Mouse (Mus musculus): ENCODE data around the gene Impdh2. TPM values are rescaled to one million over a fixed set of nuclear protein-coding genes. Genes with fewer than 3 reads are reported as not detected.

The Impdh2 gene
- polyA plus RNA-seq, 1 experiment from 2014 or later: 173 TPM

DNA sequence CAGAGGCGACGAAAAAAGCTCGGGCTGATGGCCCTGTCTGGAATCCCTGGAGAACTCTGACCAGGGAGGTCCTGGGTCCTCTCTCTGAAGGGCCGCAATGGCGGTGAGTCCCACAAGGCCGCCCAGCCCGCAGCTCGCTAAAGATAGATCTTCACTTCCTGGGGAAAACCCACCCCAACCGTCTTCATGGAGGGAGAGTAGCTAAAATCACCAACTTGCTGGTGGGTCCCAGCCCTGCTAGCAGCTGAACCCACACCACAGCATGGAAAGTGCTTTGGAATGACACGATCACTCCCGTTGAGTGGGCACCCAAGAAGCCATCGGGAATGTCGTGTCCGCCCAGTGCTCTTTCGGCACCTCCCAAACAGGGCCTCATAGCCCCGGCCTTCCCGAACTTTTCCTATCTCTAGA is 8.4 kb downstream of the Impdh2 start:
- H3K27ac ChIP-seq (ENCODE audit: low read length): peak overlapping the region; percentile 98
- H3K9me3 ChIP-seq (ENCODE audit: control insufficient read depth, low read length): no peaks in the 10 kb centered on the region
- no peaks in the 10 kb centered on the region for H3K27me3 ChIP-seq (replicated peaks; ENCODE audit: control insufficient read depth, insufficient read depth, low read length)
- peak overlapping the region; percentile 98 for H3K4me2 ChIP-seq (ENCODE audit: low read depth, low read length)
- 73% methylated on average over 17 of the region's 17 CpGs for WGBS
- ATAC-seq: no peak
- peak overlapping the region; percentile 82 for H3K4me3 ChIP-seq (ENCODE audit: low read length)
- H3K36me3 ChIP-seq (ENCODE audit: control insufficient read depth, insufficient read depth, low read length): peaks cover 16% of the 10 kb centered on the region
- peaks cover 31% of the 10 kb centered on the region for H3K4me1 ChIP-seq (ENCODE audit: control insufficient read depth, insufficient read depth, low read length)
- H3K9ac ChIP-seq (ENCODE audit: low read depth, low read length): peak overlapping the region; percentile 89

- 6% methylated on average over 42 of the region's 42 CpGs for WGBS
- peak; percentile 61 for ATAC-seq
- peaks cover 12% of the 10 kb centered on the region for H3K36me3 ChIP-seq (ENCODE audit: control insufficient read depth, insufficient read depth, low read length)
- peaks cover 34% of the 10 kb centered on the region for H3K4me1 ChIP-seq (ENCODE audit: control insufficient read depth, insufficient read depth, low read length)
- H3K9me3 ChIP-seq (ENCODE audit: control insufficient read depth, low read length): no peaks in the 10 kb centered on the region
- no peaks in the 10 kb centered on the region for H3K27me3 ChIP-seq (replicated peaks; ENCODE audit: control insufficient read depth, insufficient read depth, low read length)
- H3K9ac ChIP-seq (ENCODE audit: low read depth, low read length): peak within 1 kb of the TSS; percentile 73
- H3K27ac ChIP-seq (ENCODE audit: low read length): peak within 1 kb of the TSS; percentile 98
- peak within 1 kb of the TSS; percentile 98 for H3K4me2 ChIP-seq (ENCODE audit: low read depth, low read length)
- peak within 1 kb of the TSS; percentile 82 for H3K4me3 ChIP-seq (ENCODE audit: low read length)
These were observed 9.5 kb downstream of the Impdh2 start, which contains the start of gene Dalrd3 for GRCm38 (mm10) chr9:108569381-108570206. Gene Dalrd3 (plus strand): TSS chr9:108569886.

DNA sequence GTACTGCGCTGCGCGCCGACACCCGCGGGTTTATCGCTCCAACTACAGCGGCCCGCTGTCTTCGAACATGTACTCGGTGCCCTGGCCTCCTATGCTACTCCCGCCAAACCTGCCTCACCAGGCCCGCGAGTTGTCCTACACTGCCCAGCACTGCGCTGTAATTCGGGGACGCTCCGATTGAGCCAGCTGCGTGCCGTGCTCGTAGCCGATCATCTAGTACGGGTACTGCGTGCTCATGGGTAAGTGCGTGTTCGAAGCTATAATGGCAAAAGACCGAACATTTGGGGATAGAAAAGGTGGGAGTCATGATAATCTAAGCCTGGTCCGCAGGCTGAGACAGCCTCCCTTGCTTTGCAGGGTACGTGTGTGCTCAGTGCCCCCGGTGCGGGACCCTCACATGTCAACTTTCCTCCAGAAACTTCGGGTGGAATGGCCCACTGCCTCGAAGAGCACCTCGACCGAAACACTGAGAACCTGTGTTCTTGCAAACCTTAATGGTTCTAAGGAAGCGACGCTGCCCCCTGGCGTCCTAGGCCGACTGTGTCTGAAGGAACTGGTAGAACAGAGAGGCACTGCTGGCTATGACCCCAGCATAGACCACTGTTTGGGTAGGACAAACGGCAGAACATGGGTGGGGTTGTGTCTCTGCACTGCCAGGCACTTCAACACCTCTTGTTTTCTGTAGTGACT is 10.3 kb downstream of the Impdh2 start:
- Histone ChIP-seq H3K9me3 (ENCODE audit: control insufficient read depth, low read length) (no peaks in the 10 kb centered on the region), H3K4me1 (ENCODE audit: control insufficient read depth, insufficient read depth, low read length) (peaks cover 34% of the 10 kb centered on the region), H3K27ac (ENCODE audit: low read length) (peak overlapping the region; percentile 57), H3K27me3 (replicated peaks; ENCODE audit: control insufficient read depth, insufficient read depth, low read length) (no peaks in the 10 kb centered on the region), H3K9ac (ENCODE audit: low read depth, low read length) (peak overlapping the region; percentile 73), H3K4me3 (ENCODE audit: low read length) (peak overlapping the region; percentile 71), H3K4me2 (ENCODE audit: low read depth, low read length) (peak overlapping the region; percentile 98), H3K36me3 (ENCODE audit: control insufficient read depth, insufficient read depth, low read length) (peaks cover 13% of the 10 kb centered on the region)
- peak; percentile 13 for ATAC-seq
- 1% methylated on average over 40 of the region's 40 CpGs for WGBS

- no peak overlapping the region for H3K9ac ChIP-seq (ENCODE audit: low read depth, low read length)
- H3K9me3 ChIP-seq (ENCODE audit: control insufficient read depth, low read length): no peaks in the 10 kb centered on the region
- peaks cover 19% of the 10 kb centered on the region for H3K36me3 ChIP-seq (ENCODE audit: control insufficient read depth, insufficient read depth, low read length)
- no peak overlapping the region for H3K27ac ChIP-seq (ENCODE audit: low read length)
- no peaks in the 10 kb centered on the region for H3K27me3 ChIP-seq (replicated peaks; ENCODE audit: control insufficient read depth, insufficient read depth, low read length)
- 91% methylated on average over 16 of the region's 16 CpGs for WGBS
- H3K4me1 ChIP-seq (ENCODE audit: control insufficient read depth, insufficient read depth, low read length): peaks cover 25% of the 10 kb centered on the region
- no peak overlapping the region for H3K4me3 ChIP-seq (ENCODE audit: low read length)
- no peak for ATAC-seq
- H3K4me2 ChIP-seq (ENCODE audit: low read depth, low read length): no peak overlapping the region
These were observed 11.4 kb downstream of the Impdh2 start for GRCm38 (mm10) chr9:108571401-108571973.

DNA sequence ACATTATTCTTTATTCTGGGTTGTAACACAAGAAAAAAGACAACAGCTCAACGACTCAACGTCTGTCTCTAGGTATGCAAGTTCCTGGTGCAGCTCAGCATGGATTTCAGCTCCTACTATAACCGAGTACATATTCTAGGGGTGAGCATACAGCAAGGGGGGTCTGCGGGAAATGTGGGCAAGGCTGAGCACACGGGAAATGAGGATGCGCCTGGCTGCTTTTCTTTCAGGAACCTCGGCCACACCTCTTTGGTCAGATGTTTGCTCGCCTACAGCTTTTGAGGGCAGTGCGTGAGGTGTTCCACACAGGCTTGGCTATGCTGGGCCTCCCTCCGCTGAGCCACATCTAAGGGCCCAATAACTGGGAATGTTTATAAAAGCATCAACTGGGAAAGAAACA is 12.2 kb downstream of the Impdh2 start:
- Histone ChIP-seq H3K9me3 (ENCODE audit: control insufficient read depth, low read length) (no peaks in the 10 kb centered on the region), H3K4me3 (ENCODE audit: low read length) (no peak overlapping the region), H3K36me3 (ENCODE audit: control insufficient read depth, insufficient read depth, low read length) (peaks cover 19% of the 10 kb centered on the region), H3K27me3 (replicated peaks; ENCODE audit: control insufficient read depth, insufficient read depth, low read length) (no peaks in the 10 kb centered on the region), H3K4me2 (ENCODE audit: low read depth, low read length) (no peak overlapping the region), H3K9ac (ENCODE audit: low read depth, low read length) (no peak overlapping the region), H3K27ac (ENCODE audit: low read length) (no peak overlapping the region), H3K4me1 (ENCODE audit: control insufficient read depth, insufficient read depth, low read length) (peaks cover 33% of the 10 kb centered on the region)
- WGBS: 73% methylated on average over 10 of the region's 10 CpGs
- no peak for ATAC-seq

DNA sequence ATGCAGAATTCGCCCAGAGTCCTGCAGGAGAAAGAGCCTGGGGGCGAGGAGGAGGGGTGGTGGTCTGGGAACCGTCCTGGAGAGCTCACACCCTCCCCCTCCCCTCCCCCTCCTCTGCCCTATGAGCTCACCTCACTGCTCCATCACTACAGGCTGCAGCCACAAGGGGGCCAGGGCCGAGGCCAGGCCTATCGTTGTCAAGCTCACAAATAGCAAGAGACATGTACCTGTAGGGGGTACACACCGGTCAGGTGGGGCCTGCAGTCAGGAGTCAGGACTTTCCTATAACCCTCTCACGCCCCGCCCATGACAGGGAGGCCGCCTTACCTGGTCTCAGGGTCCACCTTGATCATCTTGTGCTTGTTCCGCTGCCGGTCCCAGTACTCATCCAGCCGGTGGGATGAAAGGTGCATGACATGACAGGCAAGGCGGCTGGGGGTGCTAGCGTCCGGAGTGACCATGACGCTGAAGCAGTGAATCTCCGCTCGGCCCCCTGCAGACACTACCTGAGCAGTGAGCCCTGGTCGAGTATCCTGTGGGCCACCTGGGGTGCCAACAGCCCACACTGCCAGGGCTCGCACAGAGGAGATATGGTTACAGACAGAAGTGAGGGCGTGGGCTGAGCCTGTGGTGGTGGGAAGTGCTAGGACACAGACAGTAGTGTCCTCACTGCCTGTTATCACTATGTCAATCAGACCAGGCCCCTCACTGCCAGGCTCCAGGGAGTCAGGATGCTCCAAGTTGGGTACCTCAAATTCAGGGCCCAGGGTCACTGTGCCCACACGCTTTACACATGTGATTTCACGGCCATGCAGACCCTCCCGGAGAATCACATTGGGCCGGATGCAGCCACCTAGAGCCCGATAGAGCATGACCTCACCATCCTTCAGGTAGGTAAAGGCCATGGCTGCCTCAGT is 13.9 kb downstream of the Impdh2 start:
- ATAC-seq: no peak
- peaks cover 19% of the 10 kb centered on the region for H3K36me3 ChIP-seq (ENCODE audit: control insufficient read depth, insufficient read depth, low read length)
- 55% methylated on average over 26 of the region's 26 CpGs for WGBS
- H3K27ac ChIP-seq (ENCODE audit: low read length): no peak overlapping the region
- H3K9ac ChIP-seq (ENCODE audit: low read depth, low read length): no peak overlapping the region
- H3K4me1 ChIP-seq (ENCODE audit: control insufficient read depth, insufficient read depth, low read length): peaks cover 34% of the 10 kb centered on the region
- no peaks in the 10 kb centered on the region for H3K9me3 ChIP-seq (ENCODE audit: control insufficient read depth, low read length)
- no peak overlapping the region for H3K4me3 ChIP-seq (ENCODE audit: low read length)
- H3K27me3 ChIP-seq (replicated peaks; ENCODE audit: control insufficient read depth, insufficient read depth, low read length): no peaks in the 10 kb centered on the region
- H3K4me2 ChIP-seq (ENCODE audit: low read depth, low read length): no peak overlapping the region

- no peak overlapping the region for H3K4me3 ChIP-seq (ENCODE audit: low read length)
- H3K4me2 ChIP-seq (ENCODE audit: low read depth, low read length): no peak overlapping the region
- WGBS: 88% methylated on average over 12 of the region's 12 CpGs
- H3K36me3 ChIP-seq (ENCODE audit: control insufficient read depth, insufficient read depth, low read length): peaks cover 19% of the 10 kb centered on the region
- H3K9ac ChIP-seq (ENCODE audit: low read depth, low read length): no peak overlapping the region
- H3K27ac ChIP-seq (ENCODE audit: low read length): no peak overlapping the region
- no peak for ATAC-seq
- no peaks in the 10 kb centered on the region for H3K9me3 ChIP-seq (ENCODE audit: control insufficient read depth, low read length)
- H3K4me1 ChIP-seq (ENCODE audit: control insufficient read depth, insufficient read depth, low read length): peaks cover 40% of the 10 kb centered on the region
- no peaks in the 10 kb centered on the region for H3K27me3 ChIP-seq (replicated peaks; ENCODE audit: control insufficient read depth, insufficient read depth, low read length)
These were observed 14.8 kb downstream of the Impdh2 start for GRCm38 (mm10) chr9:108574921-108575320.

DNA sequence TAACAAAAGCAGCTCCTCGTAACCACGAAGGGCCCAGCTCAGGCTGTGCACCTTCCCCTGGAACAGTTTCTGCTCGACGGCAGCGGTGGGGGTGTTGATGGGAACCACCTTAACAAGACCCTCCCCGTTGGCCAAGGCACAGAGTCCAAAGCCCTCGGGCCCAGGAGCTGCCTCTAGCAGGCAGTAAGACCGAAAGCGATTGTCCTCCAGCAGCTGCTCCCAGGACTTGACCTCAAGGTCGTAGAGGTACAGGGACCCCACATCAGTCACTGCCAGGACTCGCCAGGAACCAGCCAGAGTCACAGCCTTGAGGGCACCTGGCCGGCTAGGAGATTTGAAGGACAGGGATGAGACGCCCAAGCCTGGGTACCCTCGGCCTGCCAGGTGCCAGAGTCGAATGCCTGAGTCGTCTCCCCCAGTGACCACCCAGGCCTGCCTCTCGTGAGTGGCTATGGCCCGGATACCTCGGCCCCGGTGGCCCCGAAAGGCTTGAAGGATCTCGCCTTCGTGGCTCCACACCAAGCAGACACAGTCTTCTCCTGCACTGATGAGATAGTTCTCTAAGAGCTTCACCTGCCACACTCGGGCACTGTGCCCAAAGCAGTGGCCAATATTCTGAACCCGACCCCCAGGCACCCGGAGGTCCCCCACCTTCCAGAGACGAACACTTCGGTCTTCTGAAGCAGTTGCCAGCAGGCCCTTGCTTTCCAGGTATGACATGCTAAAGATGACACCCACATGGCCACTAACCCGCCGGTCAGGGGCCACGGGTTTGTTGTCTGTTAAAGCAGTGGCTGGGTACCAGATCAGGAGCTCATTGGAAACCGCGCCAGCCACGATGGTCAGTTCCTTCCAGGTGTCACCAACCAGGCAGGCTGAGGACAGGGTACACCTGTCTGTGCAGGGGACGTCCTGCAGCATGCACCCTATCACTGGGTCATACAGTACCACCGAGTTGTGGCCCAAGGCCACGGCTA is 15.5 kb downstream of the Impdh2 start:
- no peak overlapping the region for H3K27ac ChIP-seq (ENCODE audit: low read length)
- no peak overlapping the region for H3K4me2 ChIP-seq (ENCODE audit: low read depth, low read length)
- no peaks in the 10 kb centered on the region for H3K9me3 ChIP-seq (ENCODE audit: control insufficient read depth, low read length)
- WGBS: 83% methylated on average over 37 of the region's 37 CpGs
- ATAC-seq: no peak
- no peak overlapping the region for H3K9ac ChIP-seq (ENCODE audit: low read depth, low read length)
- H3K4me3 ChIP-seq (ENCODE audit: low read length): no peak overlapping the region
- H3K4me1 ChIP-seq (ENCODE audit: control insufficient read depth, insufficient read depth, low read length): peaks cover 36% of the 10 kb centered on the region
- peaks cover 19% of the 10 kb centered on the region for H3K36me3 ChIP-seq (ENCODE audit: control insufficient read depth, insufficient read depth, low read length)
- no peaks in the 10 kb centered on the region for H3K27me3 ChIP-seq (replicated peaks; ENCODE audit: control insufficient read depth, insufficient read depth, low read length)
